Mouse (Mus musculus): ENCODE data around the gene Enox1. TPM values are rescaled to one million over a fixed set of nuclear protein-coding genes. Genes with fewer than 3 reads are reported as not detected.

The Enox1 gene
- polyA plus RNA-seq, 1 experiment from 2014 or later: 40.3 TPM

GRCm38 (mm10) chr14:77197414-77197915 lies 40.9 kb downstream of the Enox1 start:
- H3K9ac ChIP-seq: no peak overlapping the region
- peaks cover 40% of the 10 kb centered on the region for H3K4me1 ChIP-seq
- H3K36me3 ChIP-seq (ENCODE audit: poor library complexity, severe bottlenecking): no peaks in the 10 kb centered on the region
- 72% methylated on average over 2 of the region's 2 CpGs for WGBS
- no peak overlapping the region for H3K4me2 ChIP-seq
- H3K4me3 ChIP-seq: no peak overlapping the region
- no peak for ATAC-seq
- H3K27me3 ChIP-seq: no peaks in the 10 kb centered on the region
- H3K9me3 ChIP-seq (replicated peaks): no peaks in the 10 kb centered on the region
- 0 out of 2 replicates have a peak overlapping the region, but pooled peaks have one; percentile 25 for H3K27ac ChIP-seq

- H3K9me3 ChIP-seq (replicated peaks): no peaks in the 10 kb centered on the region; the same call in 1 of the 2 replicates
Measured at GRCm38 (mm10) chr14:77210889-77211288, 54.3 kb downstream of the Enox1 start.

GRCm38 (mm10) chr14:77213210-77213609 lies 56.6 kb downstream of the Enox1 start:
- peaks cover 11% of the 10 kb centered on the region; the same call in 1 of the 2 replicates for H3K4me1 ChIP-seq
- 57% methylated on average over 7 of the region's 7 CpGs for WGBS
- H3K27me3 ChIP-seq: no peaks in the 10 kb centered on the region
- no peak overlapping the region for H3K9ac ChIP-seq
- no peak overlapping the region; the same call in 1 of the 2 replicates for H3K27ac ChIP-seq
- ATAC-seq: no peak
- H3K4me2 ChIP-seq: no peak overlapping the region
- no peaks in the 10 kb centered on the region for H3K36me3 ChIP-seq (ENCODE audit: poor library complexity, severe bottlenecking)
- no peak overlapping the region for H3K4me3 ChIP-seq
- no peaks in the 10 kb centered on the region for H3K9me3 ChIP-seq (replicated peaks)

More at GRCm38 (mm10) chr14:77210889-77211288, 54.3 kb downstream of the Enox1 start:
- Histone ChIP-seq H3K4me2 (no peak overlapping the region), H3K4me1 (peaks cover 11% of the 10 kb centered on the region; the same call in 1 of the 2 replicates), H3K9ac (no peak overlapping the region), H3K27me3 (no peaks in the 10 kb centered on the region), H3K4me3 (no peak overlapping the region), H3K36me3 (ENCODE audit: poor library complexity, severe bottlenecking) (no peaks in the 10 kb centered on the region), H3K27ac (no peak overlapping the region)
- no peak for ATAC-seq
- 93% methylated on average over 8 of the region's 8 CpGs for WGBS

- WGBS: 87% methylated on average over 6 of the region's 6 CpGs
- H3K27me3 ChIP-seq: no peaks in the 10 kb centered on the region
- ATAC-seq: no peak
- no peak overlapping the region for H3K4me3 ChIP-seq
- no peak overlapping the region for H3K27ac ChIP-seq
- H3K36me3 ChIP-seq (ENCODE audit: poor library complexity, severe bottlenecking): no peaks in the 10 kb centered on the region
- H3K4me2 ChIP-seq: no peak overlapping the region
- H3K9me3 ChIP-seq (replicated peaks): no peaks in the 10 kb centered on the region
- peaks cover 11% of the 10 kb centered on the region; the same call in 1 of the 2 replicates for H3K4me1 ChIP-seq
- H3K9ac ChIP-seq: no peak overlapping the region
Measured at GRCm38 (mm10) chr14:77214848-77215247, 58.3 kb downstream of the Enox1 start.

GRCm38 (mm10) chr14:77225346-77225745 lies 68.8 kb downstream of the Enox1 start:
- Histone ChIP-seq H3K9ac (no peak overlapping the region), H3K4me2 (no peak overlapping the region), H3K4me3 (no peak overlapping the region), H3K27ac (no peak overlapping the region), H3K36me3 (ENCODE audit: poor library complexity, severe bottlenecking) (no peaks in the 10 kb centered on the region), H3K27me3 (no peaks in the 10 kb centered on the region), H3K9me3 (replicated peaks) (no peaks in the 10 kb centered on the region), H3K4me1 (no peaks in the 10 kb centered on the region)
- 92% methylated on average over 10 of the region's 10 CpGs for WGBS
- no peak for ATAC-seq

- no peak overlapping the region for H3K9ac ChIP-seq
- H3K4me3 ChIP-seq: no peak overlapping the region
- H3K9me3 ChIP-seq (replicated peaks): no peaks in the 10 kb centered on the region; the same call in 1 of the 2 replicates
- peaks cover 11% of the 10 kb centered on the region; the same call in 1 of the 2 replicates for H3K4me1 ChIP-seq
- WGBS: 71% methylated on average over 2 of the region's 2 CpGs
- peak; percentile 53 for ATAC-seq
- no peak overlapping the region for H3K4me2 ChIP-seq
- H3K27me3 ChIP-seq: no peaks in the 10 kb centered on the region
- H3K27ac ChIP-seq: no peak overlapping the region
- no peaks in the 10 kb centered on the region for H3K36me3 ChIP-seq (ENCODE audit: poor library complexity, severe bottlenecking)
Measured at GRCm38 (mm10) chr14:77238811-77239210, 82.2 kb downstream of the Enox1 start.

- no peaks in the 10 kb centered on the region for H3K36me3 ChIP-seq (ENCODE audit: poor library complexity, severe bottlenecking)
- H3K27me3 ChIP-seq: no peaks in the 10 kb centered on the region
- H3K27ac ChIP-seq: no peak overlapping the region; the same call in 1 of the 2 replicates
- H3K4me3 ChIP-seq: no peak overlapping the region
- 40% methylated on average over 4 of the region's 4 CpGs for WGBS
- no peak overlapping the region for H3K4me2 ChIP-seq
- no peaks in the 10 kb centered on the region for H3K9me3 ChIP-seq (replicated peaks)
- no peak; the same call in 1 of the 2 replicates for ATAC-seq
- peaks cover 11% of the 10 kb centered on the region; the same call in 1 of the 2 replicates for H3K4me1 ChIP-seq
- H3K9ac ChIP-seq: no peak overlapping the region
Measured at GRCm38 (mm10) chr14:77239360-77239759, 82.8 kb downstream of the Enox1 start.

GRCm38 (mm10) chr14:77246977-77247376 lies 90.4 kb downstream of the Enox1 start:
- H3K9me3 ChIP-seq (replicated peaks): 0 out of 2 replicates have a peak, but pooled peaks cover 3% of the 10 kb centered on the region
- H3K9ac ChIP-seq: no peak overlapping the region
- no peak overlapping the region for H3K4me3 ChIP-seq
- WGBS: 90% methylated on average over 3 of the region's 3 CpGs
- ATAC-seq: no peak
- H3K4me2 ChIP-seq: no peak overlapping the region
- no peak overlapping the region for H3K27ac ChIP-seq
- peaks cover 6% of the 10 kb centered on the region; the same call in 1 of the 2 replicates for H3K4me1 ChIP-seq
- peaks cover 4% of the 10 kb centered on the region; the same call in 1 of the 2 replicates for H3K36me3 ChIP-seq (ENCODE audit: poor library complexity, severe bottlenecking)
- H3K27me3 ChIP-seq: no peaks in the 10 kb centered on the region

GRCm38 (mm10) chr14:77248426-77248825 lies 91.9 kb downstream of the Enox1 start:
- peaks cover 6% of the 10 kb centered on the region; the same call in 1 of the 2 replicates for H3K4me1 ChIP-seq
- no peak overlapping the region for H3K4me2 ChIP-seq
- no peak overlapping the region for H3K9ac ChIP-seq
- H3K9me3 ChIP-seq (replicated peaks): 0 out of 2 replicates have a peak, but pooled peaks cover 3% of the 10 kb centered on the region
- ATAC-seq: no peak
- no peak overlapping the region for H3K27ac ChIP-seq
- WGBS: 84% methylated on average over 5 of the region's 5 CpGs
- no peaks in the 10 kb centered on the region for H3K27me3 ChIP-seq
- H3K36me3 ChIP-seq (ENCODE audit: poor library complexity, severe bottlenecking): peaks cover 4% of the 10 kb centered on the region; the same call in 1 of the 2 replicates
- no peak overlapping the region for H3K4me3 ChIP-seq

GRCm38 (mm10) chr14:77248946-77249345 lies 92.4 kb downstream of the Enox1 start:
- no peak for ATAC-seq
- H3K27me3 ChIP-seq: no peaks in the 10 kb centered on the region
- H3K27ac ChIP-seq: no peak overlapping the region
- 0 out of 2 replicates have a peak, but pooled peaks cover 3% of the 10 kb centered on the region for H3K9me3 ChIP-seq (replicated peaks)
- H3K9ac ChIP-seq: no peak overlapping the region
- 81% methylated on average over 7 of the region's 7 CpGs for WGBS
- no peak overlapping the region for H3K4me2 ChIP-seq
- H3K4me1 ChIP-seq: peaks cover 6% of the 10 kb centered on the region; the same call in 1 of the 2 replicates
- H3K4me3 ChIP-seq: no peak overlapping the region
- H3K36me3 ChIP-seq (ENCODE audit: poor library complexity, severe bottlenecking): peaks cover 4% of the 10 kb centered on the region; the same call in 1 of the 2 replicates

- Histone ChIP-seq H3K9ac (no peak overlapping the region), H3K27me3 (no peaks in the 10 kb centered on the region), H3K27ac (no peak overlapping the region), H3K4me1 (peaks cover 6% of the 10 kb centered on the region; the same call in 1 of the 2 replicates), H3K36me3 (ENCODE audit: poor library complexity, severe bottlenecking) (peaks cover 4% of the 10 kb centered on the region; the same call in 1 of the 2 replicates), H3K4me3 (no peak overlapping the region), H3K4me2 (no peak overlapping the region), H3K9me3 (replicated peaks) (0 out of 2 replicates have a peak, but pooled peaks cover 3% of the 10 kb centered on the region)
- WGBS: 23% methylated on average over 2 of the region's 2 CpGs
- ATAC-seq: no peak
Measured at GRCm38 (mm10) chr14:77250652-77251238, 94.2 kb downstream of the Enox1 start.

- Histone ChIP-seq H3K4me1 (peaks cover 17% of the 10 kb centered on the region; the same call in 1 of the 2 replicates), H3K9ac (no peak overlapping the region), H3K36me3 (ENCODE audit: poor library complexity, severe bottlenecking) (no peaks in the 10 kb centered on the region), H3K4me2 (no peak overlapping the region), H3K4me3 (no peak overlapping the region), H3K27ac (no peak overlapping the region), H3K27me3 (no peaks in the 10 kb centered on the region), H3K9me3 (replicated peaks) (no peaks in the 10 kb centered on the region)
- 84% methylated on average over 3 of the region's 3 CpGs for WGBS
- no peak for ATAC-seq
Measured at GRCm38 (mm10) chr14:77255201-77255600, 98.6 kb downstream of the Enox1 start.

All from forebrain, embryonic 13.5 days (tissue).